Mouse (Mus musculus): ENCODE measurements around the gene Got2. TPM values are rescaled to one million over a fixed set of nuclear protein-coding genes. Genes with fewer than 3 reads are reported as not detected.

The Got2 gene
- total RNA-seq, 2 experiments from 2014 or later: 271 to 301 TPM

- DNase-seq: no peak
These were observed 70.1 kb downstream of the Got2 start for GRCm38 (mm10) chr8:95818211-95818610.

GRCm38 (mm10) chr8:95817597-95817996 is 70.8 kb downstream of the Got2 start:
- DNase-seq: no peak

GRCm38 (mm10) chr8:95816044-95816708 is 72.2 kb downstream of the Got2 start:
- no peak for DNase-seq

Other genes starting within 250 kb of the Got2 start
- gene Ndrg4, start 211.6 kb downstream of the Got2 start, total RNA-seq (2021): 10 to 100 TPM in 1 of 2 experiments, 1 to 10 TPM in 1; 8.9 to 12.8 TPM
- 10 to 100 TPM in 1 of 2 experiments, 1 to 10 TPM in 1; 8.1 to 12.6 TPM for gene Setd6, start 172.7 kb downstream of the Got2 start, total RNA-seq (2021)
- gene Cnot1, start 81.1 kb downstream of the Got2 start, total RNA-seq (2021): 10 to 100 TPM; 70.8 to 94.6 TPM
- 10 to 100 TPM; 96.4 to 97.1 TPM for gene Sap18b, start 63.2 kb downstream of the Got2 start, total RNA-seq (2021)
- gene Slc38a7, start 35.0 kb downstream of the Got2 start, total RNA-seq (2021): 1 to 10 TPM; 5.8 to 7.9 TPM

All from gastrocnemius, postnatal 10 days (tissue).